Mouse (Mus musculus) lung, embryonic 16.5 days (tissue): ENCODE measurements around the gene Kcnn3. TPM values are rescaled to one million over a fixed set of nuclear protein-coding genes. Genes with fewer than 3 reads are reported as not detected.

Source experiments
- ATAC-seq: fragments of 200-750 bp; cut with Nextera tagmentation; 2 replicates; pipeline ENCODE4 v1.8.0; 2017; ENCODE audit warnings: low read depth, mild to moderate bottlenecking, moderate library complexity
- H3K27ac ChIP-seq: fragments of 300-500 bp; sonication (generic); 2 replicates; pipeline ENCODE4 v1.5.1; 2014; ENCODE audit warnings: mild to moderate bottlenecking, control low read depth, low read length
- H3K27me3 ChIP-seq: fragments of 300-500 bp; sonication (generic); 2 replicates; pipeline ENCODE4 v1.6.1; 2014; ENCODE audit warnings: low read depth, low read length, mixed read lengths; ENCODE audit not compliant: control insufficient read depth, insufficient read depth
- H3K36me3 ChIP-seq: fragments of 300-500 bp; sonication (generic); 2 replicates; pipeline ENCODE4 v1.6.1; 2014; ENCODE audit warnings: low read length; ENCODE audit not compliant: control insufficient read depth, insufficient read depth
- H3K4me1 ChIP-seq: fragments of 300-500 bp; sonication (generic); replicated peaks from 2 replicates; pipeline ENCODE4 v1.6.1; 2014; ENCODE audit warnings: low read length, mixed read lengths; ENCODE audit not compliant: control insufficient read depth, insufficient read depth
- H3K4me2 ChIP-seq: fragments of 300-500 bp; sonication (generic); 2 replicates; pipeline ENCODE4 v1.6.1; 2014; ENCODE audit warnings: low read depth, low read length, control low read depth
- H3K4me3 ChIP-seq: fragments of 300-500 bp; sonication (generic); 2 replicates; pipeline ENCODE4 v1.5.1; 2014; ENCODE audit warnings: mild to moderate bottlenecking, low read length, control low read depth
- H3K9ac ChIP-seq: fragments of 300-500 bp; sonication (generic); 2 replicates; pipeline ENCODE4 v1.6.1; 2014; ENCODE audit warnings: low read length, control low read depth
- H3K9me3 ChIP-seq: fragments of 300-500 bp; sonication (generic); 2 replicates; pipeline ENCODE4 v1.6.1; 2016; ENCODE audit warnings: low read length; ENCODE audit not compliant: control insufficient read depth
- WGBS: fragments of 180-500 bp; shearing (Covaris S2); extraction: QIAGEN DNeasy Blood & Tissue Kit; methylation state at CpG from one replicate; pipeline ENCODE4 v1.1.7; 2014; 5-methylcytosine and 5-hydroxymethylcytosine counted together
- polyA plus RNA-seq: library from polyadenylated mRNA; unstranded; fragments of >200 nt; fragmentation: Nextera tagmentation; extraction: Ambion mirVana; gene quantifications from 2 replicates; pipeline ENCODE4 v1.2.1, GENCODE M21; 2015

The Kcnn3 gene
- polyA plus RNA-seq, 1 experiment from 2014 or later, result 0.68 TPM

DNA sequence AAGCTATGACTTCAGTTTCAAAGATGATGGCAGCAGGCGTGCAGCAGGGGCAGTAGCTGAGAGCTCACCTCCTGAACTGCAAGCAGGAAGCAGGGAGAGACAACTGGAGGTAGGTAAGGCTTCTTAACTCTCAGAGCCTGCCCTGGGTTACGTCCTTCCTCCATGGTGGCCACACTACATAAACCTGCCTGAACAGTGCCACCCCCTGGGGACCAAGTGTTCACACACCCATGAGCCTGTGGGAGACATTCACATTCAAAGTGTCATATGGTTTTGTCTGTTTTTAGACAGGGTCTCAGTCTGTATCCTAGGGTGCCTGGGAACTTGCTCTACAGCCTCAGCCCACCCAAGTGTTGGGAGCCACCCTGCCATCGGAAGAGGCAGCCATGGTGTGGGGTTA, 29.2 kb upstream of the Kcnn3 start:
- Histone ChIP-seq H3K9ac (no peak overlapping the region), H3K9me3 (no peaks in the 10 kb centered on the region), H3K36me3 (no peaks in the 10 kb centered on the region), H3K4me2 (no peak overlapping the region), H3K4me3 (no peak overlapping the region), H3K27me3 (peaks cover 4% of the 10 kb centered on the region; the same call in 1 of the 2 replicates), H3K4me1 (peaks cover 6% of the 10 kb centered on the region; the same call in 1 of the 2 replicates), H3K27ac (no peak overlapping the region)
- WGBS, result 83% methylated on average over 3 of the region's 3 CpGs
- ATAC-seq, result no peak

DNA sequence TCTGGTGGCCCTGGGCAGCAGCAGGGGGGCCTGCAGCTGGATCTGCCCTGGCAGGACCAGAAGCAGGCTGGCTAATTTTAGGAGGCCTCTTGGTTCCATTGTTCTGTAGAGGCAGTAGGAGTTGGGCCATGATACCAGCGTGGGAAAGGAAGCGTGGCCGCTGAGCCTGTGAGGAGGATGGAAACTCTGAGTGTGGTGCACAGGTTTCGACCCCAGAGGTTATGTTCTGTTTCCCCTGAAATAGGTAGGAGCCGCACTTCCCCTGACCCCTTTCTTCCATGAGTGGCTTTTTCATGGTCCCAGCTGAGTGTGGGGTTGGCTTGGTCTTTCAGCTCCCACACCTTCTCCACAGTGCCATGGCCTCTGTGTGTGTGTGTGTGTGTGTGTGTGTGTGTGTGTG, 28.4 kb upstream of the Kcnn3 start:
- 86% methylated on average over 5 of the region's 5 CpGs for WGBS
- no peak overlapping the region for H3K9ac ChIP-seq
- H3K9me3 ChIP-seq, result no peaks in the 10 kb centered on the region
- no peak overlapping the region for H3K27ac ChIP-seq
- no peak overlapping the region for H3K4me3 ChIP-seq
- no peaks in the 10 kb centered on the region for H3K36me3 ChIP-seq
- ATAC-seq, result no peak
- no peak overlapping the region for H3K4me2 ChIP-seq
- peaks cover 4% of the 10 kb centered on the region; the same call in 1 of the 2 replicates for H3K27me3 ChIP-seq
- peaks cover 6% of the 10 kb centered on the region; the same call in 1 of the 2 replicates for H3K4me1 ChIP-seq

DNA sequence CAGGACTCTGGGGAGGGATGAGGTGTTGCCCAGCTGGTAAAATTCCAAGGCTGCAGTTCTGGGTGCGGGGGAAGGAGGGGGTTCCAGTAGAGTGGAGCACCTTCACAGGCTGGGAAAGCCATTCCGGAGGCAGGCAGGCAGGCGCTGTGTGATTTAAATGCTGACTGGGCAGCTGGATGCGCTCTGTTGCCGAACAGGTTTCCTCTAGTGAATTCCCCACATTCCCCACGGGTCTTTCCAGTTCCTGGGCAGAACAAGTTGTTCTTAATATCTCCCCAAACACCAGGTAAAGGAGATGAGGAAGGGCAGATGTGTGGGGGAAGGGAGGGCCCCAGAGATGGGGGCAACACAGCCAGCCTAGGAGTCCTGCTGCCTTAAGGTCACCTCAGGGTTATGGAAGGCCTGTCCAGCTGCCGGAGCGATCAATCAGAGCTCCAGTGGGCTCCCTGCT, 27.2 kb upstream of the Kcnn3 start:
- Histone ChIP-seq H3K9ac (no peak overlapping the region), H3K4me3 (no peak overlapping the region), H3K4me1 (peaks cover 3% of the 10 kb centered on the region; the same call in 1 of the 2 replicates), H3K27ac (peak overlapping the region; percentile 58), H3K36me3 (no peaks in the 10 kb centered on the region), H3K4me2 (no peak overlapping the region), H3K9me3 (no peaks in the 10 kb centered on the region), H3K27me3 (no peaks in the 10 kb centered on the region)
- peak; percentile 76 for ATAC-seq
- WGBS, result 20% methylated on average over 8 of the region's 8 CpGs

DNA sequence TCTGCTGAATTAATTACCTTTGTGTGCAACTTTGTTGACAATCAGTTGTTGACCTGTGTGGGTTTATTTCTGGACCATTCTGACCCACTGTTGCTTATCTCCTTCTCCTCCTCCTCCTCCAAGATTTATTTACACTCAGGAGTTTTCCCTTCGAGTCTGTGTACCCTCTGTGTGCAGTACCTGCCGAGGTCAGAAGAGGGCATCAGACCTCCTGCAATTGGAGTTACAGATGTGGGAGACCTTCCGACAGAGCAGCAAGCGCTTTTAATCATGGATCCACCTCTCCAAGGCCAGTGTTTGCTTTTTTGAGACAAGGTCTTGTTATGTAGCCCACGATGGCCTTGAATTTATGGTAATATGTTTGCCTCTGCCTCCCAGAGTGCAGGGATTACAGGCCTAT, 25.3 kb upstream of the Kcnn3 start:
- H3K9me3 ChIP-seq, result no peaks in the 10 kb centered on the region
- no peaks in the 10 kb centered on the region for H3K36me3 ChIP-seq
- no peak overlapping the region for H3K9ac ChIP-seq
- peaks cover 3% of the 10 kb centered on the region; the same call in 1 of the 2 replicates for H3K4me1 ChIP-seq
- 75% methylated on average over 5 of the region's 5 CpGs for WGBS
- H3K27ac ChIP-seq, result no peak overlapping the region
- H3K4me2 ChIP-seq, result no peak overlapping the region
- H3K4me3 ChIP-seq, result no peak overlapping the region
- no peaks in the 10 kb centered on the region for H3K27me3 ChIP-seq
- ATAC-seq, result no peak

DNA sequence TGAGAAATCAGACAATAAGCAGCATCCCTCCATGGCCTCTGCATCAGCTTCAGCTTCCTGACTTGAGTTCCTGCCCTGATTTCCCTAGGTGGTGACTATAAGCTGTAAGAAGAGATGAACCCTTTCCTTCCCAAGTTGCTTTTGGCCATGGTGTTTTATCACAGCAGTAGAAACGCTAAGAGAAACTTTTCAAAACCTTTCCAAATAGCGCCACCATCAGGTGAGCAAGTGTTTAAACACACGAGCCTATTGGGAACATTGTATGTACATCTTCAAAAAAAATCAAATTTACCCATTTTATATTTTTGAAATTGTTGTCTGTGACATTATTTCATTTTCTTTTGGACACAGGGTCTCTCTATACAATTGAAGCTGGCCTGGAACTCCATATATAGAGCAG, 23.6 kb upstream of the Kcnn3 start:
- Histone ChIP-seq H3K4me1 (peaks cover 3% of the 10 kb centered on the region; the same call in 1 of the 2 replicates), H3K9ac (no peak overlapping the region), H3K4me2 (no peak overlapping the region), H3K36me3 (no peaks in the 10 kb centered on the region), H3K27ac (no peak overlapping the region), H3K4me3 (no peak overlapping the region), H3K27me3 (no peaks in the 10 kb centered on the region), H3K9me3 (no peaks in the 10 kb centered on the region)
- 70% methylated on average over 3 of the region's 3 CpGs for WGBS
- ATAC-seq, result no peak

DNA sequence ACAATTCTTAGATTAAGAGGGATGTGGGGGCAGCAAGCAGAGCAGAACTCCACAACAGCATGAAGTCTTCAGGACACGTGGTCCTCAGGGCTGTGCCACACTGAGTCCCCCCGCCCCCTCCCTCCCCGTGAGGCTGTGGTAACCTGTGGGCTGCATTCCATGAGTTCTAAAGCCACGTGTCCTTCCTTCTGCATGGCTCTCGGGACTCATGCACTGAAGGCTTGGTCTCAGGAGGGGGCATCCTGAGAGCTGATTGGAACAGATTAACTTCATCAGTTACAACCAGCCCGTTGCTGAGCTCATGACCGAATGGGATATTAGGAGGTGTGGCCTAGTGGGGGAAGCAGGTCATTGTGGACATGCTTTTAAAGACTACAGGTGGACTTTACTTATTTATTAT, 20.3 kb upstream of the Kcnn3 start:
- H3K4me3 ChIP-seq, result no peak overlapping the region
- H3K4me1 ChIP-seq, result no peaks in the 10 kb centered on the region
- no peak overlapping the region for H3K27ac ChIP-seq
- ATAC-seq, result no peak
- H3K9ac ChIP-seq, result no peak overlapping the region
- no peaks in the 10 kb centered on the region for H3K27me3 ChIP-seq
- no peaks in the 10 kb centered on the region for H3K36me3 ChIP-seq
- H3K9me3 ChIP-seq, result no peaks in the 10 kb centered on the region
- no peak overlapping the region for H3K4me2 ChIP-seq
- 35% methylated on average over 7 of the region's 7 CpGs for WGBS

DNA sequence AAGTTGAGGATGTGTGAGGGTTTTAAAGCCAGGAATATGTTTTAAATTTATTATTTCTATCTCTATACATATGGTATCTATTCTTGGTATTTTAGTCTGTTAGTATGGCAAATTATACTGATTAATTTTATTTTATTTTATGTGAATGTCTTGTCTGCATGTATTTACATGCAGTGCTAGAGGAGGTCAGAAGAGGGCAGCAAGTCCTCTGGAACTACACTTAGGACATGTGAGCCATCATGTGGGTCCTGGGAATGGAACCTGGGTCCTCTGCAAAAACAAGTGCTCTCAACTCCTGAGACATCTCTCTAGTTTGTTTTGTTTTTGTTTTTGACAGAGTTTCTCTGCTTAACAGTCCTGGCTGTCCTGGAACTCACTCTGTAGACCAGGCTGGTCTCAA, 18.5 kb upstream of the Kcnn3 start:
- no peaks in the 10 kb centered on the region for H3K4me1 ChIP-seq

DNA sequence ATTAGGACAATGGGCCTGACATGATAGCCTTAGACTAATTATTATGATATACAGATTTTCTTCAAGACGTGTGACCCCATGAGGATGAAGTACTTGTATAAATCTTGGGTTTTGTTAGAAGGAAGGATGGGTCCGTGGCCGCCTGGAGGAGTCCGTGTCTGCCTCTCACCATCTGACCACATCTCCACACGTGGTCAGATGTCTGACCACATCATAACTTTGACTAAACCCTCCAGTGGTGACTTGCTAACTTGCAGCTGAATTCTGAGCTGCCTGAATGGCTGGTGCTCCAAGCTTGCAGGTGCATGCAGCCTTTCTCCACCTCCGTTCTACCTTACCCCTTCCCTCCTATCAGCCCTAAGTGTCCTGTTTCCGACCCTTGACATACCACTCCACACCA, 17.4 kb upstream of the Kcnn3 start:
- 61% methylated on average over 7 of the region's 7 CpGs for WGBS
- Histone ChIP-seq H3K27ac (no peak overlapping the region), H3K9me3 (no peaks in the 10 kb centered on the region), H3K27me3 (no peaks in the 10 kb centered on the region; the same call in 1 of the 2 replicates), H3K4me2 (no peak overlapping the region), H3K4me3 (no peak overlapping the region), H3K9ac (no peak overlapping the region), H3K36me3 (no peaks in the 10 kb centered on the region), H3K4me1 (no peaks in the 10 kb centered on the region)
- no peak for ATAC-seq

More for the DNA sequence above, 18.5 kb upstream of the Kcnn3 start:
- H3K27ac ChIP-seq, result no peak overlapping the region
- no peak overlapping the region for H3K4me2 ChIP-seq
- H3K4me3 ChIP-seq, result no peak overlapping the region
- H3K9ac ChIP-seq, result no peak overlapping the region
- no peaks in the 10 kb centered on the region; the same call in 1 of the 2 replicates for H3K27me3 ChIP-seq
- ATAC-seq, result no peak
- no peaks in the 10 kb centered on the region for H3K9me3 ChIP-seq
- H3K36me3 ChIP-seq, result no peaks in the 10 kb centered on the region

DNA sequence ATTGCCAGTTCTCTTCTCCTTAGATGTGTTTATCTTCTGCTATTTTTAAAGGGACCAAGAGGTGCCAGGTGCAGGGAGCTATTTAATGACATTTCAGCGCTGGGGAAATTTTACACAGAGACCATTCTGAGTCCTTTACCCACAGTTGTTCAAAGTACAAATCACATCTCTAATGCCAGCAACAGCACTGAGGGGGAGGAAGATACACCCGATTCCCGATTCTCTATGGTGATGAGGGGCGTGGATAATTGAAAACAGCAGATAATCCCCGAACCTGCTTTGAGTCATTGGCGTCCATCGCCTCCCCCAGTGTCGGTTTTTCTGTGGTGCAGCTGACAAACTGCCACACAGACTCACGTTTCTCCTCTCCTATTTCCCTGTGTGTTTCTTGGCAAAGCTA, 11.9 kb upstream of the Kcnn3 start:
- Histone ChIP-seq H3K4me3 (no peak overlapping the region), H3K9ac (no peak overlapping the region), H3K27me3 (peaks cover 17% of the 10 kb centered on the region), H3K36me3 (no peaks in the 10 kb centered on the region), H3K4me2 (no peak overlapping the region), H3K9me3 (no peaks in the 10 kb centered on the region), H3K4me1 (no peaks in the 10 kb centered on the region), H3K27ac (no peak overlapping the region)
- ATAC-seq, result no peak
- 40% methylated on average over 9 of the region's 9 CpGs for WGBS

DNA sequence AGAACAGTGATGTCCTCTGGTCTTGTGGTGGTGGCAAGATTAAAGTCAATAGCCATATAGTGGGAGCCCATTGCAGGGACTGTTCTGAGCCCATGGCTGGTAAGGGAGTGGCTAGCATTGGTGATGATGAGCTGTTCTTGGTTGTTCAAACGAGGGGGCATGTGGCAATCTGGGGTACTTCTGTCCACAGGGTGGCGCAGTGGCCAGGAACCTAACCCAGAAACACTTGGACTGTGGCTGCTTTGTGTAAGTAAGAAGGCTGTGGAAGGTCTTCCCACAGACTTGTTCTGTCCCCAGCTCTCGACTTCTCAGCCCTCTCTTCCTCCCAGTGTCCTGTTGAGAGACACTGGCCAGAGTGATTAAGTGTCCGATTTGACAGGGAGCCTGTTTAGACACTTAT, 9.0 kb upstream of the Kcnn3 start:
- peaks cover 17% of the 10 kb centered on the region for H3K27me3 ChIP-seq
- 16% methylated on average over 4 of the region's 4 CpGs for WGBS
- no peak overlapping the region for H3K27ac ChIP-seq
- ATAC-seq, result no peak
- H3K4me2 ChIP-seq, result peak overlapping the region; percentile 18; the same call in 1 of the 2 replicates
- no peak overlapping the region for H3K9ac ChIP-seq
- no peaks in the 10 kb centered on the region for H3K36me3 ChIP-seq
- H3K9me3 ChIP-seq, result no peaks in the 10 kb centered on the region
- no peaks in the 10 kb centered on the region for H3K4me1 ChIP-seq
- no peak overlapping the region for H3K4me3 ChIP-seq
